In the genomic region with DNA sequence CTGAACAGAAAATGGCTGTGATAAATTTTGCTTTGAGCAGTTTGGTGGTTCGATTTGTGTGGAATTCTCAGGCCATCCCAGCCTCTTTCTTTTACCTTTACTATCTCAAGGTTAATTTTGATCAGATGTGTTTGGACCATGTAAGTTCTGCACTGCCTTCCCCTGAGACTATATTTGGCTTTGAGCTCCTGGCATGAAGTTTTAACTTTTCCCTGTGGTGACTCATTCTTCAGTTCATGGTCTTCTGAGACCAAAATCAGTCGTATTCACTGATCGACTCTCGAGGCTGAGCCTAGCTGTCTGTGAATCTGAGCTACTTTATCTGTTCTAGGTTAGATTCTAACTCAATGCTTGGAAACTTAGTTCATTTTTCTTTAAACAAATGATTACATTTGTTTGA, we compare ENCODE assay signal across 14 mouse cellular contexts.
"Had no signal": no experiment of that assay in that cellular context is flagged by ENCODE, and none has a peak within 500 bp of the region (broad histone marks: within the 10 kb centered on the region; RNA-seq: fewer than 3 reads in every experiment).

No protein-coding gene starts in this region.

- H3K36me3 ChIP-seq: lung, embryonic 15.5 days; stomach, embryonic 15.5 days had no signal

- H3K4me1 ChIP-seq: lung, embryonic 15.5 days; megakaryocyte, embryonic 14.5 days; midbrain, embryonic 15.5 days; stomach, embryonic 15.5 days had no signal

- H3K4me3 ChIP-seq: lung, embryonic 15.5 days; megakaryocyte, embryonic 14.5 days; midbrain, embryonic 13.5 days; midbrain, embryonic 15.5 days; neural tube, embryonic 12.5 days; stomach, embryonic 15.5 days had no signal

- H3K9me3 ChIP-seq: lung, embryonic 15.5 days; megakaryocyte, embryonic 14.5 days; midbrain, embryonic 13.5 days; midbrain, embryonic 15.5 days; neural tube, embryonic 12.5 days; stomach, embryonic 15.5 days had no signal

- H3K27me3 ChIP-seq: lung, embryonic 15.5 days; midbrain, embryonic 13.5 days; midbrain, embryonic 15.5 days; neural tube, embryonic 12.5 days; stomach, embryonic 15.5 days had no signal

- H3K27ac ChIP-seq: lung, embryonic 15.5 days; macrophage; midbrain, embryonic 13.5 days; midbrain, embryonic 15.5 days; neural tube, embryonic 12.5 days; stomach, embryonic 15.5 days; stomach, postnatal 0 days had no signal

- DNase-seq: lung, postnatal 14 days; lung, postnatal 36 days; right cerebral cortex, postnatal 14 days; thymus, adult 2 months; thymus, postnatal 25 days; thymus, postnatal 4 days had no signal
